ENCODE assay signal across 8 mouse cellular contexts in the genomic region with DNA sequence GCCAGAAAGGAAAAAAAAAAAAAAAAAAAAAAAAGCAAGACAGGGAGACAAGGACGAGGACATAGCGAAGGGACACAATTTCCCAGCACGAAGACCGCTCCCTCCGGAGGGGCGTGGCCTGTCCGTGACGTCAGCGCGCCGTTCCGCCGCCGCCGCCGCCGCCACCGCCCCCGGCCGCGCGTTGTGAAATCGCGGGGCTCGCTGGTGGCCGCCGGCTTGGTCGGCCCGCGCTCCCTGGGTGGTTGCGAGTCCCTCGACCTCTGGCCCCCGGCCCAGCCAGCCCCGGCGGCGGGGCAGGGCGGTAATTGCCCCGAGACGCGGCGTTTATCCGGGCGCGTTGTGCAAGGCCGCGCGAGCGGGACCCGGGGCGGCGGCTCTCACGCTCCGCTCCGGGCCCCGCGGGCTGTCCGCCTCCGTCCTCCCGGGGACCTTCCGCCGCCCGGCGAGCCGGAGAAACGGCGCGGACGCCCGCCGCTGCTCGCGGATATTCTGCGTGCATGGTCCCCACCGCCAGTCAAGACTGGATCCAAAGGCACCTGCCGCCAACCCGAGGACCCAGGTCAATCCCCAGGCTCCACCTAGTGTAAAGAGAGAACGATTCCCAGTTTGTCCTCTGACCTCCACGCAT. TPM values are rescaled to one million over a fixed set of nuclear protein-coding genes. Genes with fewer than 3 reads are reported as not detected.
DNase-seq lines count a peak whose midpoint lies in the region; ATAC-seq and TF ChIP-seq lines count a peak whose summit lies in the region.

No protein-coding gene starts in this region.

- H3K4me1 ChIP-seq in bone marrow, adult 2 months (ENCODE audit: control insufficient read depth, insufficient read depth, low read length) = no peaks in the 10 kb centered on the region
- H3K4me1 ChIP-seq in embryonic facial prominence, embryonic 14.5 days (ENCODE audit: control insufficient read depth, insufficient read depth, low read length) = no peaks in the 10 kb centered on the region
- 0 out of 2 replicates have a peak, but pooled peaks cover 5% of the 10 kb centered on the region for H3K4me1 ChIP-seq in kidney, embryonic 14.5 days (ENCODE audit: control insufficient read depth, insufficient read depth, low read length)
- no peaks in the 10 kb centered on the region for H3K4me1 ChIP-seq in limb, embryonic 14.5 days (ENCODE audit: control insufficient read depth, insufficient read depth, low read length)
- H3K4me1 ChIP-seq in midbrain, embryonic 16.5 days (ENCODE audit: control insufficient read depth, insufficient read depth, low read length) = peaks cover 8% of the 10 kb centered on the region; the same call in 1 of the 2 replicates
- no peaks in the 10 kb centered on the region for H3K4me1 ChIP-seq in spleen, adult 2 months (ENCODE audit: control insufficient read depth, insufficient read depth, insufficient read length)

- H3K36me3 ChIP-seq in embryonic facial prominence, embryonic 14.5 days (ENCODE audit: control insufficient read depth, insufficient read depth, low read length) = no peaks in the 10 kb centered on the region
- H3K36me3 ChIP-seq in kidney, embryonic 14.5 days (ENCODE audit: control insufficient read depth, insufficient read depth, low read length) = no peaks in the 10 kb centered on the region
- no peaks in the 10 kb centered on the region for H3K36me3 ChIP-seq in limb, embryonic 14.5 days (ENCODE audit: control insufficient read depth, insufficient read depth, low read length)
- no peaks in the 10 kb centered on the region for H3K36me3 ChIP-seq in midbrain, embryonic 16.5 days (ENCODE audit: control insufficient read depth, insufficient read depth, low read length)
- H3K36me3 ChIP-seq in spleen, adult 2 months (ENCODE audit: control insufficient read depth, insufficient read depth, low read length) = no peaks in the 10 kb centered on the region

- TF ChIP-seq CTCF in bone marrow, adult 2 months (IDR thresholded peaks at IDR 0.05; ENCODE audit: control insufficient read depth, insufficient read depth, low read length) = no peak
- TF ChIP-seq CTCF in spleen, adult 2 months (IDR thresholded peaks at IDR 0.05; ENCODE audit: extremely low read depth, insufficient read depth, insufficient read length, insufficient replicate concordance) = no peak

- DNase-seq in 3T3-L1 (ENCODE audit: low read depth, low spot score) = peak; percentile 62
- peak; percentile 67 for DNase-seq in embryonic facial prominence, embryonic 14.5 days (ENCODE audit: low spot score)
- peak; percentile 80 for DNase-seq in heart, adult 8-10 months (ENCODE audit: low spot score)
- DNase-seq in limb, embryonic 14.5 days (ENCODE audit: low spot score) = peak; percentile 57
- peak in 1 of 2 experiments; percentile 69 for DNase-seq in spleen, adult 2 months (ENCODE audit: low read depth in 1 of 2, low spot score in 2 of 2)

- H3K4me2 ChIP-seq in embryonic facial prominence, embryonic 14.5 days (ENCODE audit: low read depth, low read length) = peak overlapping the region; percentile 93
- peak overlapping the region; percentile 86 for H3K4me2 ChIP-seq in kidney, embryonic 14.5 days (replicated peaks; ENCODE audit: low read depth, low read length)
- peak overlapping the region; percentile 95 for H3K4me2 ChIP-seq in limb, embryonic 14.5 days (replicated peaks; ENCODE audit: low read depth, low read length, severe bottlenecking)
- H3K4me2 ChIP-seq in midbrain, embryonic 16.5 days (ENCODE audit: low read length) = peak overlapping the region; percentile 62

- peak overlapping the region; percentile 79 for H3K9ac ChIP-seq in embryonic facial prominence, embryonic 14.5 days (ENCODE audit: low read depth, low read length)
- peak overlapping the region; percentile 72 for H3K9ac ChIP-seq in kidney, embryonic 14.5 days (ENCODE audit: low read depth, low read length)
- H3K9ac ChIP-seq in limb, embryonic 14.5 days (ENCODE audit: low read depth, low read length, severe bottlenecking) = peak overlapping the region; percentile 67
- peak overlapping the region; percentile 95 for H3K9ac ChIP-seq in midbrain, embryonic 16.5 days (ENCODE audit: low read depth, low read length)

- no peak for TF ChIP-seq POLR2A in bone marrow, adult 2 months (IDR thresholded peaks at IDR 0.05; ENCODE audit: borderline replicate concordance, control insufficient read depth, low read depth, low read length)
- TF ChIP-seq POLR2A in limb, embryonic 14.5 days (IDR thresholded peaks at IDR 0.05; ENCODE audit: borderline replicate concordance, extremely low read depth, insufficient read depth, insufficient read length) = no peak
- TF ChIP-seq POLR2A in spleen, adult 2 months (IDR thresholded peaks at IDR 0.05; ENCODE audit: low read depth, low read length) = no peak

- under 1% methylated on average over 74 of the region's 78 CpGs for WGBS in bone marrow, adult 2 months
- 2% methylated on average over 17 of the region's 78 CpGs for WGBS in embryonic facial prominence, embryonic 14.5 days
- under 1% methylated on average over 64 of the region's 78 CpGs for WGBS in kidney, embryonic 14.5 days
- WGBS in limb, embryonic 14.5 days = 1% methylated on average over 35 of the region's 78 CpGs
- WGBS in midbrain, embryonic 16.5 days = 0% methylated on average over 39 of the region's 78 CpGs
- WGBS in spleen, adult 2 months = 1% methylated on average over 65 of the region's 78 CpGs

- H3K9me3 ChIP-seq in embryonic facial prominence, embryonic 14.5 days (ENCODE audit: control insufficient read depth, low read length) = no peaks in the 10 kb centered on the region
- no peaks in the 10 kb centered on the region for H3K9me3 ChIP-seq in kidney, embryonic 14.5 days (ENCODE audit: control insufficient read depth, low read length)
- no peaks in the 10 kb centered on the region for H3K9me3 ChIP-seq in limb, embryonic 14.5 days (ENCODE audit: control insufficient read depth, low read length)
- no peaks in the 10 kb centered on the region for H3K9me3 ChIP-seq in midbrain, embryonic 16.5 days (replicated peaks; ENCODE audit: control insufficient read depth, low read length, poor library complexity, severe bottlenecking)

- peak overlapping the region; percentile 64 for H3K4me3 ChIP-seq in bone marrow, adult 2 months (replicated peaks; ENCODE audit: control insufficient read depth, low read depth, low read length)
- peak overlapping the region; percentile 74 for H3K4me3 ChIP-seq in embryonic facial prominence, embryonic 14.5 days (ENCODE audit: low read depth, low read length)
- H3K4me3 ChIP-seq in kidney, embryonic 14.5 days (ENCODE audit: low read length) = peak overlapping the region; percentile 73
- H3K4me3 ChIP-seq in limb, embryonic 14.5 days (replicated peaks; ENCODE audit: low read length) = peak overlapping the region; percentile 71
- peak overlapping the region; percentile 84 for H3K4me3 ChIP-seq in midbrain, embryonic 16.5 days (ENCODE audit: low read depth, low read length)
- peak overlapping the region; percentile 73 for H3K4me3 ChIP-seq in spleen, adult 2 months (ENCODE audit: extremely low read depth, insufficient read depth, insufficient read length)

- H3K27ac ChIP-seq in bone marrow, adult 2 months (ENCODE audit: control insufficient read depth, insufficient read depth, low read depth, low read length, poor library complexity) = no peak overlapping the region
- no peak overlapping the region for H3K27ac ChIP-seq in embryonic facial prominence, embryonic 14.5 days (replicated peaks; ENCODE audit: low read depth, low read length)
- no peak overlapping the region for H3K27ac ChIP-seq in kidney, embryonic 14.5 days (ENCODE audit: low read depth, low read length)
- H3K27ac ChIP-seq in limb, embryonic 14.5 days (replicated peaks; ENCODE audit: low read depth, low read length) = no peak overlapping the region
- peak overlapping the region; percentile 86 for H3K27ac ChIP-seq in midbrain, embryonic 16.5 days (ENCODE audit: low read length)
- no peak overlapping the region for H3K27ac ChIP-seq in spleen, adult 2 months (ENCODE audit: insufficient read depth, low read length)

- peaks cover 28% of the 10 kb centered on the region for H3K27me3 ChIP-seq in embryonic facial prominence, embryonic 14.5 days (replicated peaks; ENCODE audit: control insufficient read depth, insufficient read depth, low read length)
- peaks cover 10% of the 10 kb centered on the region for H3K27me3 ChIP-seq in kidney, embryonic 14.5 days (ENCODE audit: control insufficient read depth, insufficient read depth, low read length)
- H3K27me3 ChIP-seq in limb, embryonic 14.5 days (ENCODE audit: control insufficient read depth, insufficient read depth, low read length) = peaks cover 6% of the 10 kb centered on the region; the same call in 1 of the 2 replicates
- H3K27me3 ChIP-seq in midbrain, embryonic 16.5 days (ENCODE audit: control insufficient read depth, insufficient read depth, low read depth, low read length) = no peaks in the 10 kb centered on the region; the same call in 1 of the 2 replicates
- peaks cover 6% of the 10 kb centered on the region for H3K27me3 ChIP-seq in spleen, adult 2 months (ENCODE audit: control insufficient read depth, insufficient read depth, low read length)

- ATAC-seq in embryonic facial prominence, embryonic 14.5 days (ENCODE audit: low read depth) = peak; percentile 90
- peak; percentile 85 for ATAC-seq in kidney, embryonic 14.5 days (ENCODE audit: low FRiP score, low TSS enrichment)
- ATAC-seq in limb, embryonic 14.5 days (ENCODE audit: low FRiP score, low read depth) = peak; percentile 86
- ATAC-seq in midbrain, embryonic 16.5 days = peak; percentile 84

RNA-seq across cellular contexts. Expression of gene Foxe1, which starts 38.5 kb away (rescaled TPM):
- not detected in 2 replicates for polyA plus RNA-seq in bone marrow, adult 2 months (2011; ENCODE audit: insufficient read depth, insufficient read length, low replicate concordance, missing spikeins)
- 1.6 and 1.7 TPM in 2 replicates for polyA plus RNA-seq in embryonic facial prominence, embryonic 14.5 days (2014; fragmentation: Nextera tagmentation; extraction: Ambion mirVana)
- total RNA-seq in heart, adult 8-10 months (2022) = not detected
- not detected in 2 replicates for polyA plus RNA-seq in kidney, embryonic 14.5 days (2014; fragmentation: Nextera tagmentation; extraction: Ambion mirVana)
- polyA plus RNA-seq in limb, embryonic 14.5 days (2012; rRNA removed) = not detected in 2 replicates
- polyA plus RNA-seq in limb, embryonic 14.5 days (2014; fragmentation: Nextera tagmentation; extraction: Ambion mirVana) = not detected in 2 replicates
- polyA plus RNA-seq in midbrain, embryonic 16.5 days (2015; fragmentation: Nextera tagmentation; extraction: Ambion mirVana) = not detected in 2 replicates
- 0.04 TPM in 1 of 2 replicates, not detected in the other for polyA plus RNA-seq in spleen, adult 2 months (2012; rRNA removed)
